ENCODE assay signal across 27 mouse cellular contexts in the genomic region with DNA sequence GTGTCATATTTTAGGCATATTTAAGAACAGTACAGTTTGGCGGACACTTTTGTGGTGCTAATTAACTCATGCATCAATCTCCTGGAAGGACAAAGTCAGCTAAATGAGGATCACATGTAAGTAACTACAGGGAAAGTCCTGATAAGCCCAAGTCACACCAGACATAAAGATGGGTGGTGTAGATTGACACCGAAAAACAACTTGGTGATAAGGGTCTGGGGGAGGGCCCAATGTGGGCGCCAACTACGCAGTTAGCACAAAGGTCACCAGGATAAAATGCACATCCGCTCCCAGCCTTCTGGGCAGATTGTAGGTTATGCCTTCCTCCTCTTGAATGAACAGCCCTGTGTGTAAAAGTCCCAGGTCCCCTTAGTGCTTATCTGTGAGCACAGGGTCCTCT.
DNase-seq lines count a peak whose midpoint lies in the region; ATAC-seq and TF ChIP-seq lines count a peak whose summit lies in the region.
"Had no signal": no experiment of that assay in that cellular context is flagged by ENCODE, and none has a peak within 500 bp of the region (broad histone marks: within the 10 kb centered on the region; RNA-seq: fewer than 3 reads in every experiment).

No protein-coding gene starts in this region.

- no peaks in the 10 kb centered on the region for H3K9me3 ChIP-seq in liver, embryonic 13.5 days (replicated peaks)
- H3K9me3 ChIP-seq in G1E (replicated peaks): no peaks in the 10 kb centered on the region
- H3K9me3 ChIP-seq in intestine, embryonic 16.5 days (ENCODE audit: control insufficient read depth, low read length): peaks cover 3% of the 10 kb centered on the region; the same call in 1 of the 2 replicates
- H3K9me3 ChIP-seq: embryonic facial prominence, embryonic 13.5 days; embryonic facial prominence, embryonic 15.5 days; forebrain, embryonic 10.5 days; forebrain, embryonic 12.5 days had no signal

- H3K27me3 ChIP-seq in liver, embryonic 13.5 days: no peaks in the 10 kb centered on the region
- H3K27me3 ChIP-seq in G1E (ENCODE audit: insufficient read depth, low read length): no peaks in the 10 kb centered on the region
- H3K27me3 ChIP-seq in intestine, embryonic 16.5 days (replicated peaks; ENCODE audit: control insufficient read depth, insufficient read depth, low read length): no peaks in the 10 kb centered on the region
- H3K27me3 ChIP-seq: CH12.LX; embryonic facial prominence, embryonic 13.5 days; embryonic facial prominence, embryonic 15.5 days; forebrain, embryonic 12.5 days had no signal

- H3K4me2 ChIP-seq in liver, embryonic 13.5 days: no peak overlapping the region
- H3K4me2 ChIP-seq in intestine, embryonic 16.5 days (ENCODE audit: low read depth, low read length): no peak overlapping the region
- H3K4me2 ChIP-seq: embryonic facial prominence, embryonic 13.5 days; embryonic facial prominence, embryonic 15.5 days; forebrain, embryonic 12.5 days had no signal

- no peak overlapping the region for H3K27ac ChIP-seq in liver, embryonic 13.5 days
- peak overlapping the region; percentile 43; the same call in 1 of the 2 replicates for H3K27ac ChIP-seq in intestine, embryonic 16.5 days (ENCODE audit: low read length)
- H3K27ac ChIP-seq: embryonic facial prominence, embryonic 13.5 days; embryonic facial prominence, embryonic 15.5 days; forebrain, embryonic 10.5 days; forebrain, embryonic 12.5 days had no signal

- no peak for TF ChIP-seq CTCF in G1E (IDR thresholded peaks at IDR 0.05; ENCODE audit: low read depth, low read length)

- H3K4me1 ChIP-seq in liver, embryonic 13.5 days (replicated peaks): peaks cover 17% of the 10 kb centered on the region
- peaks cover 34% of the 10 kb centered on the region for H3K4me1 ChIP-seq in G1E (ENCODE audit: insufficient read depth, low read depth, low read length)
- H3K4me1 ChIP-seq in intestine, embryonic 16.5 days (ENCODE audit: control insufficient read depth, insufficient read depth, low read length): peaks cover 6% of the 10 kb centered on the region
- H3K4me1 ChIP-seq: forebrain, embryonic 10.5 days; forebrain, embryonic 12.5 days had no signal

- H3K4me3 ChIP-seq in liver, embryonic 13.5 days (replicated peaks): no peak overlapping the region
- no peak overlapping the region for H3K4me3 ChIP-seq in G1E (ENCODE audit: low read depth, low read length)
- no peak overlapping the region for H3K4me3 ChIP-seq in intestine, embryonic 16.5 days (ENCODE audit: low read length)
- H3K4me3 ChIP-seq: embryonic facial prominence, embryonic 13.5 days; embryonic facial prominence, embryonic 15.5 days; erythroblast, embryonic 14.5 days; forebrain, embryonic 10.5 days; forebrain, embryonic 12.5 days had no signal

- H3K9ac ChIP-seq in liver, embryonic 13.5 days: no peak overlapping the region
- H3K9ac ChIP-seq in intestine, embryonic 16.5 days (ENCODE audit: low read depth, low read length): no peak overlapping the region
- H3K9ac ChIP-seq: embryonic facial prominence, embryonic 13.5 days; embryonic facial prominence, embryonic 15.5 days; forebrain, embryonic 12.5 days had no signal

- DNase-seq in liver, embryonic 13.5 days: no peak
- DNase-seq in liver (no peak), G1E (ENCODE audit: low spot score) (no peak)
- DNase-seq in large intestine, adult 2 months (ENCODE audit: low read depth, low spot score): peak; percentile 40
- no peak for DNase-seq in cerebellum, postnatal 4 days (ENCODE audit: low spot score in 2 of 2)
- no peak for DNase-seq in spleen, adult 12 weeks (ENCODE audit: low spot score)
- DNase-seq: adrenal gland, adult 2 months; adrenal gland, postnatal 10 days; adrenal gland, postnatal 25 days; B cell, adult 2 months; cerebellum, adult 11 months; cerebellum, adult 18-20 months; cerebellum, adult 8-10 months; cerebellum, adult 9-11 months; cerebellum, postnatal 14 days; cerebellum, postnatal 36 days had no signal

- ATAC-seq in liver, embryonic 13.5 days (ENCODE audit: low read depth): 0 out of 2 replicates have a peak, but pooled peaks have one; percentile 20
- peak; percentile 90 for ATAC-seq in G1E (ENCODE audit: extremely low read depth, insufficient number of reproducible peaks, low FRiP score, poor library complexity, severe bottlenecking)
- ATAC-seq in intestine, embryonic 16.5 days: peak; percentile 96
- ATAC-seq in granulocyte monocyte progenitor cell, adult 5-6 weeks (replicated peaks; ENCODE audit: poor library complexity, severe bottlenecking): no peak
- ATAC-seq: CD4-positive, CD25-positive, alpha-beta regulatory T cell, adult 4 months; forebrain, embryonic 14.5 days; forebrain, embryonic 16.5 days had no signal

- WGBS in liver, embryonic 13.5 days (ENCODE audit: insufficient replicate concordance): 53% methylated on average over 5 of the region's 5 CpGs
- WGBS in intestine, embryonic 16.5 days: 73% methylated on average over 5 of the region's 5 CpGs
- WGBS in large intestine, adult 2 months: 41% methylated on average over 5 of the region's 5 CpGs

- no peaks in the 10 kb centered on the region for H3K36me3 ChIP-seq in liver, embryonic 13.5 days
- peaks cover 35% of the 10 kb centered on the region for H3K36me3 ChIP-seq in G1E (replicated peaks)
- H3K36me3 ChIP-seq in intestine, embryonic 16.5 days (ENCODE audit: control insufficient read depth, insufficient read depth, low read length): 0 out of 2 replicates have a peak, but pooled peaks cover 3% of the 10 kb centered on the region
- H3K36me3 ChIP-seq: embryonic facial prominence, embryonic 13.5 days; embryonic facial prominence, embryonic 15.5 days; forebrain, embryonic 12.5 days had no signal
